1 mouse cellular context compared by ENCODE assay signal in the genomic region with DNA sequence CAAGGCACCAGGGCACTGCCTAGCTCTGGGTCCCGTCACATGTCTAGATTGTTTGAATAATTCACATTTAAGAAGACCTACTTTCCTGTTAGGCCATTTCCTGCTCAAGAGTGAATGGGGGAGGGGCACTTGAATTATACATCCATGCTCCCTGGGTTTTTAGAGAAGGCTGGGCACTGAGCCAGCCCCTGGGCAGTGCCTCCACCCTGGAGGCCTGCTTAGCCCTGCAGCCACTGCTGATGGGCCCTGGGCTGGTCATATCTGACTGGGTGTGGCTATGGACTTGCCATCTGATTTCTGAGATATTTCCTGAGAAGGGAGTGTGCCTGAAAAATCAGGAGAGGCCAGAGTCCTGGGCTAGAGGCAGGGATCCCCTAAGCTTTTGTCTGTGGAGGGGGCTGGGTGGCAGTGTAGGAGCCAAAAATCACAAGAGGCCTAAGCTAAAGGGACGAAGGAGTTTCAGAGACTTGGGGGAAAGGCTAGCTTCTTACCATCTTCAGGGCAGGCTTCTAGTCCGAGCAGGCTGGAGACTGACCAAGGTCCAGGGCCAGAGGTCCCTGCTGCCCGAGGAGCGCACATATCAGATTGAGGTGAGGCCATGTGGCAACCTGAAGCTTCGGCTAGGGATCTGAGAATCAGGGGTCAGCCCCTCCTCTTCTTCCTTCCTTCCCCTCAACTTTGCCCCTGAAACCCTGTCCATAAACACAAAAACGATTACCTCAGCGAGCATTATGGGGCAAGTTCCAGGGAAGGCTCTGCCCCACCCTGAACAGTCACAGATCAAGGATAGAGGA.
TF ChIP-seq lines count a peak whose summit lies in the region.

No protein-coding gene starts in this region.

TF ChIP-seq in CH12.LX, 34 proteins besides CTCF, POLR2A, EP300 and RAD21 (continued from another document):
- no peak for TF ChIP-seq SMC3 (IDR thresholded peaks at IDR 0.05; ENCODE audit: low read depth, low read length)
